Mouse (Mus musculus): ENCODE measurements around the gene Hexim2.

The Hexim2 gene

GRCm38 (mm10) chr11:103139951-103140762, 7.9 kb downstream of the Hexim2 start:
- in situ Hi-C loops (cut with MboI, MseI) = loop anchor here in 1 of 2 experiments (5.0 kb wide), 1 partner anchor 38 kb away; the partner anchor contains the start of genes Acbd4 and Plcd3

- in situ Hi-C loops (cut with MboI, MseI) = no loop called here
Observed at GRCm38 (mm10) chr11:103140763-103141100, 8.5 kb downstream of the Hexim2 start.

GRCm38 (mm10) chr11:103141101-103141943, 9.1 kb downstream of the Hexim2 start:
- in situ Hi-C loops (cut with MboI, MseI) = no loop called here

GRCm38 (mm10) chr11:103141944-103142255, 9.7 kb downstream of the Hexim2 start:
- in situ Hi-C loops (cut with MboI, MseI) = no loop called here

GRCm38 (mm10) chr11:103142441-103143182, 10.4 kb downstream of the Hexim2 start:
- in situ Hi-C loops (cut with MboI, MseI) = no loop called here

GRCm38 (mm10) chr11:103144309-103145285, 12.4 kb downstream of the Hexim2 start:
- in situ Hi-C loops (cut with MboI, MseI) = no loop called here

GRCm38 (mm10) chr11:103146386-103146785, 14.2 kb downstream of the Hexim2 start:
- in situ Hi-C loops (cut with MboI, MseI) = no loop called here

- in situ Hi-C loops (cut with MboI, MseI) = no loop called here
Observed at GRCm38 (mm10) chr11:103147766-103148165, 15.5 kb downstream of the Hexim2 start.

GRCm38 (mm10) chr11:103149771-103150170, 17.5 kb downstream of the Hexim2 start:
- in situ Hi-C loops (cut with MboI, MseI) = no loop called here

GRCm38 (mm10) chr11:103158621-103159478, 26.6 kb downstream of the Hexim2 start:
- in situ Hi-C loops (cut with MboI, MseI) = loop anchor here in 1 of 2 experiments (5.0 kb wide), 1 partner anchor 57 kb away; the partner anchor contains the start of genes Acbd4 and Plcd3

GRCm38 (mm10) chr11:103160738-103161137, 28.5 kb downstream of the Hexim2 start:
- in situ Hi-C loops (cut with MboI, MseI) = no loop called here

GRCm38 (mm10) chr11:103161449-103161848, 29.2 kb downstream of the Hexim2 start:
- in situ Hi-C loops (cut with MboI, MseI) = no loop called here

- in situ Hi-C loops (cut with MboI, MseI) = no loop called here
Observed at GRCm38 (mm10) chr11:103162132-103162531, 29.9 kb downstream of the Hexim2 start.

GRCm38 (mm10) chr11:103164391-103164790, 32.2 kb downstream of the Hexim2 start:
- in situ Hi-C loops (cut with MboI, MseI) = no loop called here

GRCm38 (mm10) chr11:103168690-103169390, 36.6 kb downstream of the Hexim2 start:
- in situ Hi-C loops (cut with MboI, MseI) = no loop called here

GRCm38 (mm10) chr11:103169664-103170063, 37.4 kb downstream of the Hexim2 start:
- in situ Hi-C loops (cut with MboI, MseI) = loop anchor here in 1 of 2 experiments (5.0 to 10.0 kb wide), 2 partner anchors 95 to 158 kb away; partner anchors contain the start of gene Map3k14

GRCm38 (mm10) chr11:103170111-103170493, 37.9 kb downstream of the Hexim2 start:
- in situ Hi-C loops (cut with MboI, MseI) = loop anchor here in 1 of 2 experiments (5.0 to 10.0 kb wide), 2 partner anchors 95 to 157 kb away; partner anchors contain the start of gene Map3k14

GRCm38 (mm10) chr11:103170494-103171285, 38.5 kb downstream of the Hexim2 start, which contains the start of gene Fmnl1:
TSS of gene Fmnl1 (plus strand) at chr11:103171107.
- in situ Hi-C loops (cut with MboI, MseI) = loop anchor here in 1 of 2 experiments (5.0 to 10.0 kb wide), 2 partner anchors 94 to 157 kb away; partner anchors contain the start of gene Map3k14
